Mouse (Mus musculus) liver, embryonic 16.5 days (tissue): Measurements from ENCODE around the gene Igfbp5. TPM values are rescaled to one million over a fixed set of nuclear protein-coding genes. Genes with fewer than 3 reads are reported as not detected.

Experiments
- ATAC-seq: fragments of 200-750 bp; cut with Nextera tagmentation; 2 replicates; pipeline ENCODE4 v1.8.0; 2017; ENCODE audit warnings: low read depth, mild to moderate bottlenecking, moderate number of reproducible peaks, moderate library complexity
- H3K27ac ChIP-seq: fragments of 300-500 bp; sonication (generic); 2 replicates; pipeline ENCODE4 v1.5.1; 2014; ENCODE audit warnings: mild to moderate bottlenecking, low read length
- H3K27me3 ChIP-seq: fragments of 300-500 bp; sonication (generic); 2 replicates; pipeline ENCODE4 v1.6.1; 2014; ENCODE audit warnings: low read depth, low read length, mixed read lengths; ENCODE audit not compliant: control insufficient read depth, insufficient read depth
- H3K36me3 ChIP-seq: fragments of 300-500 bp; sonication (generic); 2 replicates; pipeline ENCODE4 v1.6.1; 2014; ENCODE audit warnings: mild to moderate bottlenecking; ENCODE audit not compliant: control insufficient read depth, insufficient read depth
- H3K4me1 ChIP-seq: fragments of 300-500 bp; sonication (generic); 2 replicates; pipeline ENCODE4 v1.6.1; 2014; ENCODE audit warnings: low read depth, low read length, mixed read lengths; ENCODE audit not compliant: control insufficient read depth
- H3K4me2 ChIP-seq: fragments of 300-500 bp; sonication (generic); 2 replicates; pipeline ENCODE4 v1.6.1; 2014; ENCODE audit warnings: low read depth, low read length, mixed read lengths
- H3K4me3 ChIP-seq: fragments of 300-500 bp; sonication (generic); 2 replicates; pipeline ENCODE4 v1.5.1; 2014; ENCODE audit warnings: low read depth, mild to moderate bottlenecking, low read length
- H3K9ac ChIP-seq: fragments of 300-500 bp; sonication (generic); 2 replicates; pipeline ENCODE4 v1.6.1; 2014; ENCODE audit warnings: low read depth, low read length
- H3K9me3 ChIP-seq: fragments of 300-500 bp; sonication (generic); replicated peaks from 2 replicates; pipeline ENCODE4 v1.6.1; 2016; ENCODE audit warnings: low read length; ENCODE audit not compliant: control insufficient read depth
- WGBS: fragments of 180-500 bp; shearing (Covaris S2); extraction: QIAGEN DNeasy Blood & Tissue Kit; methylation state at CpG from one replicate; pipeline ENCODE4 v1.1.7; 2014; ENCODE audit not compliant: insufficient replicate concordance; 5-methylcytosine and 5-hydroxymethylcytosine counted together
- polyA plus RNA-seq: library from polyadenylated mRNA; unstranded; fragments of >200 nt; fragmentation: Nextera tagmentation; extraction: Ambion mirVana; gene quantifications from 2 replicates; pipeline ENCODE4 v1.2.1, GENCODE M21; 2015

Gene Igfbp5
- polyA plus RNA-seq, 1 experiment from 2014 or later, result 1.7 TPM

GRCm38 (mm10) chr1:72842666-72843459, 31.8 kb downstream of the Igfbp5 start:
- Histone ChIP-seq H3K4me2 (no peak overlapping the region), H3K4me1 (no peaks in the 10 kb centered on the region), H3K27me3 (no peaks in the 10 kb centered on the region), H3K9me3 (no peaks in the 10 kb centered on the region), H3K27ac (no peak overlapping the region), H3K4me3 (no peak overlapping the region), H3K36me3 (no peaks in the 10 kb centered on the region), H3K9ac (no peak overlapping the region)
- no peak for ATAC-seq
- 62% methylated on average over 18 of the region's 18 CpGs for WGBS

- WGBS, result 61% methylated on average over 7 of the region's 7 CpGs
- Histone ChIP-seq H3K4me1 (no peaks in the 10 kb centered on the region), H3K36me3 (no peaks in the 10 kb centered on the region), H3K27me3 (no peaks in the 10 kb centered on the region), H3K4me2 (no peak overlapping the region), H3K9me3 (no peaks in the 10 kb centered on the region), H3K9ac (no peak overlapping the region), H3K27ac (no peak overlapping the region), H3K4me3 (no peak overlapping the region)
- ATAC-seq, result no peak
Measured at GRCm38 (mm10) chr1:72839791-72840190, 34.9 kb downstream of the Igfbp5 start.

DNA sequence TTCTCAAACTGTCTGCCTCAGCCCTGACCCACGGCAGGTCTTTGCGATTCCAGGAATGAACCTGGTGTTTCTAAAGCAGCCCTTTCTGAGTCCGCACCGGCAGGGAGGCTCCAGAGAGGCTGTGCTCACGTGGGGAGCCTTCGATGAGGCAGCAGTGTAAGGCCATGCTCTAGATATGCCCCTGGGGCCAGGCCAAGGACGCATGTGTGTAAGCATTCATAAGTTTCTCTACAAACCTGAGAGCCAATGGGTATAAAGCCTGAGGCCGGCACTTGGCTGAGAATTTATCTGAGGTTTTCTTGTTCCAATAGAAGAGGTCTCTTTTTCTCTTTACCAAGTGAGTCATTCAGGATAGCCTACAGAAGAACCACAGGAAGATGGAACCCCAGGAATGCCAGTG, 35.3 kb downstream of the Igfbp5 start:
- WGBS, result 68% methylated on average over 8 of the region's 8 CpGs
- no peak overlapping the region for H3K9ac ChIP-seq
- H3K9me3 ChIP-seq, result no peaks in the 10 kb centered on the region
- no peaks in the 10 kb centered on the region for H3K27me3 ChIP-seq
- no peaks in the 10 kb centered on the region for H3K4me1 ChIP-seq
- no peaks in the 10 kb centered on the region for H3K36me3 ChIP-seq
- H3K27ac ChIP-seq, result no peak overlapping the region
- no peak for ATAC-seq
- no peak overlapping the region for H3K4me3 ChIP-seq
- no peak overlapping the region for H3K4me2 ChIP-seq

- Histone ChIP-seq H3K36me3 (no peaks in the 10 kb centered on the region), H3K4me2 (no peak overlapping the region), H3K4me3 (no peak overlapping the region), H3K9ac (no peak overlapping the region), H3K4me1 (no peaks in the 10 kb centered on the region), H3K27me3 (no peaks in the 10 kb centered on the region), H3K27ac (no peak overlapping the region), H3K9me3 (no peaks in the 10 kb centered on the region)
- 74% methylated on average over 4 of the region's 4 CpGs for WGBS
- ATAC-seq, result no peak
Measured at GRCm38 (mm10) chr1:72833563-72833962, 41.1 kb downstream of the Igfbp5 start.

DNA sequence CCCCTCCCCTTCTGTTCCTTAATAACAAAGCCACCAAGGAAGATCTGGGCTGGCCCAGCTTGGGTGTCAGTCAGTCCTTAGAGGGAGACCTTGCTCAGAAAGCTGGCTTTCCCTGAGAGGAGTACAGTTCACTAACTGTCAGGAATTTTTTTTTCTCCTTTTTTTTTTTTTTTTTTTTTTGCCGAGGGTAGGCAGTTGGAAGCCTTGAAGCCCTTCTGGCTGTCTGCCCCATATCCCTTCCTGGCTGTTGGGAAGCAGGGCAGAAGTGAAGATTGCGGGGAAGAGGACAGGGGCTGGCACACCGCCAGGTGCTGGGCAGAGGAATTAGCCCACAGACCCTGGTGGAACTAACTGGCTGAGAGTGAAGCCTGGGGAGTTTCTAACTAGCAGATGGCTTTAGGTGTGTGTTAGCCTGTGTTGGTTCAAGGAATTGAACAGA, 42.0 kb downstream of the Igfbp5 start:
- Histone ChIP-seq H3K27ac (no peak overlapping the region), H3K9ac (no peak overlapping the region), H3K27me3 (no peaks in the 10 kb centered on the region), H3K4me3 (no peak overlapping the region), H3K9me3 (no peaks in the 10 kb centered on the region), H3K4me2 (no peak overlapping the region), H3K36me3 (no peaks in the 10 kb centered on the region), H3K4me1 (no peaks in the 10 kb centered on the region)
- WGBS, result 40% methylated on average over 3 of the region's 3 CpGs
- no peak for ATAC-seq

DNA sequence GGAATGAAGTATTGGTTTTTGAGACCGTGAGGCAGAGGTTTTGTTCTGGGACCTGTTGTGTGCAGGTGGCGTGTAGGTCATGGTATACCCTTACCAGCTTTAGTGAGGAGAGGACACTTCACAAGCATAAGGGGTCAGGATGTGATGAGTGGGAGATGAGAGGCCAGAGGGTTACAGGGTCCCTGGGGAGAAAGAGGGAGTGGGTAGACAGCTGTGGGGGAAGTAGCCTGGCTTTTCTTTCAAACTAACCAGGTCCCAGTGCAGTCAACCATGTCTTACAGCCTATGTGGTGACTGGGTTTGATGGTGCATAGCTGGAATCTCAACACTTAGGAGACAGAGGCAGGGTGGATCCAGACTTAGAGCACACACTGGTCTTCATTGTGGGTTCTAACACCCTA, 44.2 kb downstream of the Igfbp5 start:
- Histone ChIP-seq H3K4me3 (no peak overlapping the region), H3K4me1 (no peaks in the 10 kb centered on the region), H3K27ac (no peak overlapping the region), H3K4me2 (no peak overlapping the region), H3K9ac (no peak overlapping the region), H3K36me3 (no peaks in the 10 kb centered on the region), H3K9me3 (no peaks in the 10 kb centered on the region), H3K27me3 (peaks cover 13% of the 10 kb centered on the region)
- ATAC-seq, result no peak
- WGBS, result 54% methylated on average over 2 of the region's 2 CpGs

GRCm38 (mm10) chr1:72828843-72829242, 45.8 kb downstream of the Igfbp5 start:
- WGBS, result 50% methylated on average over 5 of the region's 5 CpGs
- ATAC-seq, result no peak
- no peaks in the 10 kb centered on the region for H3K36me3 ChIP-seq

DNA sequence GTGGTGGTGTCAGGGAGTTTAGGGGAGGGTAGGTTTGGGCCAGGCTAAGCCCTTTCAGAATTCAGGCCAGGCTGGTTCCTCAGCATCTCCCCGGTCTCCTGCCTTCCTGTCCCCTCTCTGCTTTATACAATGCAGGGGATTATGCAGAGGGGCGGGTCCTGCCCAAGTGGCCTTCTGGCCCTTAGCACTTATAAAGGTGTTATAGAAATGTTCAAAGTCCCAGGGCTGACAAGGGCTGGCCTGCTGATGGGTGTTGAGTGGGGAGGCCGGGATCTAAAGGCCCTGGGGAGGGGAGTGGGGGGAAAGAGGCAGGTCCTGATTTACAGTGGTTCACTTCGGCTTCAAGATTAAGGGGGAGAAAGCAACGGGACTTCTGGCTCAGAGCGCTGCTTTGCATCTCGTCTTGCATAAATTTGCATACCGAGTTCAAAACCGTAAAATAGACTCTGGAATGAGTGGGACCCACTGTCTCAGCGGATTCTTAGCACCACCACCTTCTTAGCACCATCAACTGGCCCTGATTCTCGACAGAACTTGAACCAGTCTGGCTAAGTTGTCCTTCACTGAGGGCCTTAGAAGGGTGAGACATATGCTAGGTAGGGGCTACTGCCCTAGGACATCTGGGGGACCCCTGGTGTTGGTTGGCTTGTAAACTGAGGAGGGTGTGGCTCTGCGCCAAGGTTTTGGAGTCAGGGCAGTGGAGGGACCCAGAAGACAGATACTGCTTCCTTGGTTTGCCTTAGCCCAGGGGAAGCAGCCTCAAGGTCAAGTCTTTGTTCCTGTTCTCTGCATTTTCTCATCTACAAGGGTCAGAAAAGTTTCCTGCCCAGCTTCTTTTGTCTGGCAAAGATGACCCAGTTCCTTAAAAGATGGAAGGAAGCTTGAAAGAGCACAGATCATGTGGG, 47.0 kb downstream of the Igfbp5 start:
- Histone ChIP-seq H3K4me1 (no peaks in the 10 kb centered on the region; the same call in 1 of the 2 replicates), H3K36me3 (no peaks in the 10 kb centered on the region), H3K27me3 (peaks cover 40% of the 10 kb centered on the region), H3K9ac (no peak overlapping the region), H3K9me3 (no peaks in the 10 kb centered on the region), H3K4me2 (no peak overlapping the region), H3K27ac (no peak overlapping the region), H3K4me3 (no peak overlapping the region)
- 38% methylated on average over 12 of the region's 12 CpGs for WGBS
- ATAC-seq, result no peak

More at GRCm38 (mm10) chr1:72828843-72829242, 45.8 kb downstream of the Igfbp5 start:
- Histone ChIP-seq H3K4me1 (no peaks in the 10 kb centered on the region; the same call in 1 of the 2 replicates), H3K9me3 (no peaks in the 10 kb centered on the region), H3K27ac (no peak overlapping the region), H3K9ac (no peak overlapping the region), H3K4me2 (no peak overlapping the region), H3K4me3 (no peak overlapping the region), H3K27me3 (peaks cover 29% of the 10 kb centered on the region)

DNA sequence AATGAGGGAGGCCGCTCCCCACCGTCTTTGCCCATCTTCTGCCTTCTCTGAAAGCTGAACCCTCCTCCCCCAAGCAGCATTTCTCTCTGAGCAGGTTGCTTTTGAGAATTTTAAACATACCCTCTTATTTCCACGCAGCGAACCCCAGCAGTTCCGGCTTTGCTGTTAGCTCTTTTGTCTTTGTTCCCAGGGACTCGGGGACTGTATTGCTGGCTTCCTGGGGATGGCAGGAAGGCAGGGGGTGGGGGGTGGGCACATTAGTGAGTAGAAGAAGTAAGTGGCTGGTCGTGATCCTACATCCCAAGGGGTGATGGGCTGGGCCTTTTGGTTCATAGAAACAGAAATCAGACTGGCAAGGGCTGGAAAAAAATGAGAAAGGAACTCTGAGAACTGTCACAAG, 47.8 kb downstream of the Igfbp5 start:
- Histone ChIP-seq H3K9ac (no peak overlapping the region), H3K4me3 (no peak overlapping the region), H3K27me3 (peaks cover 40% of the 10 kb centered on the region), H3K36me3 (no peaks in the 10 kb centered on the region), H3K4me2 (no peak overlapping the region), H3K27ac (no peak overlapping the region), H3K9me3 (no peaks in the 10 kb centered on the region), H3K4me1 (no peaks in the 10 kb centered on the region; the same call in 1 of the 2 replicates)
- WGBS, result 7% methylated on average over 7 of the region's 7 CpGs
- no peak for ATAC-seq
